Mouse (Mus musculus): ENCODE results near the gene Hoxa13.

Hoxa13 gene

DNA sequence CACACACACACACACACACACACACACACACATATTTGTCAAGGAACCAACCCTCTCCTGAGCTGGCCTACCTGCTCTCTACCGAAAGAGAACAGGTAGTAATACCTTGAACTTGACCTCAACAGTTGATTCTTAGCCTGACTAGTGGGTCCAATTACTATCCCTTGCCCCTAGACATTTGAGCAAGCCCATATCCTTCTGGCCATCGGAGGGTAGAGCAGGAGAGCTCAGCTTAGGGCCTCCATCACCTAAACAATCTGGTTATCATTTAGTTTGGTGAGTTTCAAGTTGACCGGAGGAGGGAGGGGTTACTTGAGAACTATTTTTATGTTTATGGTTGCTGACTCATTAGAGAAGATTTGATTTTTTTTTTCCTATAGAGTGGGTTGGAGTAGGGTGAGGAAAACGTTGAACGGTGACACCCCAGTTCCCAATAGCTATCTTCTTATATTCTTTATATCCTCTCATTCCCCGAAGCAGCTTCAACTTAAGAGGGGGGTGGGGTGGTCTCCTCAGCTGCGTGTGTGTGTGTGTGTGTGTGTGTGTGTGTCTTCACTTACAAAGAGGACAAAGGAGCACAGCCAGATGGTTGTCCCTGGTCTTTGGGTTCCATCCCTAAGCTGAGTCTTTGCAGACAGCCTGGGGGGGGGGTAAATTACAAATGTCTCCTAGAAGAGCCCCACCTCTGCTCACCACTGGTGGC, 9.4 kb downstream of the Hoxa13 start:
- no peak for DNase-seq (ENCODE audit: low read depth, low spot score)

DNA sequence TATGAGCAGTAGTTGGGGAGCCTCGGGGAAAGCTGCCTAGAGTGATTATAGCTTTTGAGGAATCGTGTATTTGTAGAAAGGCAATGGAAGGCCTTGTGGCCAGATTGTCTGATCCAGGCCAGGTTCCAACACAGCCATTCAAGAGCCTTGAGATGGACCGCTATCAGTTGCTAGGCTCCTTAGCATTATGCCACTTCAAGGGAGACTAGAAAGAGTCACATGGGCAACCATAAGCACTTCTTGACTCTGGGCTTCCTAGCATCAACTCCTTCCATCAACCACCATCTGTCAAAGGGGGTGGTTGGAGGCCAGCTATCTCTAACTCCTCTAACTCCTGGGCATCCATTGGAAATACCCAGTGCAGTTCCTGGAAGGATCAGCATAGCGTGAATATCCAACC, 10.9 kb downstream of the Hoxa13 start:
- no peak for DNase-seq (ENCODE audit: low read depth, low spot score)

DNA sequence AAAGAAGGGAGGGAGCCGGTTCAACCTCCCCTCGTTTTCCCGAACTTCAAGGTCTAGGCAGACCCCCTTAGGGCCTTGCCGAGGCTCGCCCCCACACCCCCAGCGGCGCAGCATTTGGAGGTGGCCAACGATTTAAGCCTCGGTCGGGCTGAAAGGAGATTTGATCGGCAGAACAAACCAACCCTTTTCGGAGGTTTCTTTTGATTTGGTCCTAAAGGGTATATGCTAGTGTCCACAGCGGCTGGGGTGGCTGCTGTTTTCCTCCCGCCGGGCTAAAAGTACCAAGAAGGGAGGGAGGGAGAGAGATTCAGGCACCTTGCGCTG, 11.3 kb downstream of the Hoxa13 start:
- no peak for DNase-seq (ENCODE audit: low read depth, low spot score)

DNA sequence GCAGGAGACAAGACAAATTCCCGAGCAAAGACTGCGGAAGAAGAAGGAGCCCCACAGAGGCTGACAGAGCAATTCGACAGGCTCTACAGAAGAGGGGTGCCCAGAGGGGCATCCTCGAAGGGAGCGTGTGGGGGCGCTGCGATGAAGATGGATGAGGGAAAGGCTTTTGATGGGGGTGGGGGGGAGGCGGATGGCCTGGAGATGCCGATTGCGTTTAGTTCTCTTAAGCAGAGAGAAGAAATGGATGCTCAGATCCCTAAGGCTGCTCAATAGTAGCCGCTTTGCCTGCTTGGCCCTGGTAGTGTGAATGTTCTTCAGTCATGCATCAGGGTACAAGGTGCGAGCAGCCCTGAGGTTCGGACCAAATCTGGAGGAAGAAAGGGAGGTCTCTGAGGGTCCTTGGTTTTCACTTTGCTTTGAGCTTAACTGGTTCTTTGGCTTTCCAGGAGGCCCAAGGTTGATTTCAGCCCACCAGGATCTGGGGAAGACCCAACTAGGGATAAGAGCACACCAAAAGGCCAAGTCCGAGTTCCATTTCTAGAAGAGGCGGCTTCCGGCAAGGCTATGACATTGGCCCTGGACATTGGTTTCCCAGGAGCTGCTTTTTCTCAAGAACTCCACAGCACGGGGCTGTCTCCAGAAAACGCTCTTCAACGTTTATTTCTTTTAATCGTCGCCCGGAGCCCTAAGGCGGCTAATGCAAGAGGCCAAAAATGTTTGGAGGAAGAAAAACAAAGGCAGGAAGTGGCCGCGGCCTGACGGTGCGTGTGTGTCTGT, 11.9 kb downstream of the Hoxa13 start:
- DNase-seq (ENCODE audit: low read depth, low spot score) = no peak

DNA sequence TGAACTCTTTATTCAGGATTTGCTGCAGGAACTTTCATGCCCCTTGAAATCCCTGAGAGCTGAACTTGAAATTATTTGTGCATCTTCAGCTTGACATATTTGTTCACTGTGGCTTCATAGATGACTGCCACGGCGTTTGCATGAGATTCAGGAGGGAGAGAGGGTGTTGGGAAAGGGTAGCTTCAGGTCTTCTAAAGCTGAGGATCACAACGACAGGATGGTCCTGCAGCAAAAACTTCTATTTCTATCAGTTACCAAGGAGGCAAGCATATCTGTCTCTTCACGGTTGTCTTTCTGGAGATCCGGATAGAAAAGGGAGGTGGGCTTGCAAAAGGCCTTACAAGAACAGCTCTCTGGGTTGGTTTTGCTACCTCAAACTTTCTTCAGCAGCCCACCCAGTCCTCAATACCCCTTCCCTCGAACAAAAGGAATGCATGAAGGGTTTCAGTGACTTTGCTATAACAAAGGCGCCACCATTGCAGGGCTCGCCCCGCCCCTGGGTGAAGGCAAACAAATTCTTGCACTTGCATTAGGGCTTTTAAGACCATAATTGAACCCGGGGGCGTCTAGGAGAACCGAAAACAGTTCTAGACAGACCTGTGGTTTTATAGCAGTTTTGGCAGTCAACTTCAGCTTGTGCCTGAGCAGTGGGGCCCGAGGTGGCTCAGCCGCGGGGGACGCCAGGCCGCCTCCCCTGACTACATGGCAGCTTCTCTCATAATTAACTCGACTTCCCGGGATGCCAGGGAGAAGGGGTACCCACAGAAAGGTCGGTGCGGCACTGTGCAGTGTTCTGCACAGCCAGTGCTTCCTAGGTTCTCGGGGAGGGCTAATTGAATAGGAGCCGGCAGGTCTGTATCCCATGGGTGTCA, 12.7 kb downstream of the Hoxa13 start:
- no peak for DNase-seq (ENCODE audit: low read depth, low spot score)

DNA sequence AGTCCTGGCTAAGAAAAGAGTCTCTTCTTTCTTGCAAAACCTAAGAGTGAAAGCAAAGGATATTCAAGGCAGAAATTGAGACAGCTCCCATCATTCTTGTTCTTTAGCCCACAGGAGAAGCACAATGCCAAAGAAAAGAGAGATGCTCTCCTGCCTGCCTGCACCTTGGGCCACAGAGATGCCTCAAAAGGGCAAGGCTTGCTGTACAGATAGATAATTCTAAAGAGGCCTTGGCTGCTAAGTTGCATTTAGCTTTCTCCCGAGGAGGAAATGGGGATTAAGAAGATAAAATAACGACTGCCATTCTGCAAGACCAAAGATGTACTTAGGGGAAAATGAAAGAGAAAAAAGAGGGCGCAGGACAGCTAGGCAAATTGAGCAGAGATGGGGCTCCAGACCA, 13.8 kb downstream of the Hoxa13 start:
- no peak for DNase-seq (ENCODE audit: low read depth, low spot score)

DNA sequence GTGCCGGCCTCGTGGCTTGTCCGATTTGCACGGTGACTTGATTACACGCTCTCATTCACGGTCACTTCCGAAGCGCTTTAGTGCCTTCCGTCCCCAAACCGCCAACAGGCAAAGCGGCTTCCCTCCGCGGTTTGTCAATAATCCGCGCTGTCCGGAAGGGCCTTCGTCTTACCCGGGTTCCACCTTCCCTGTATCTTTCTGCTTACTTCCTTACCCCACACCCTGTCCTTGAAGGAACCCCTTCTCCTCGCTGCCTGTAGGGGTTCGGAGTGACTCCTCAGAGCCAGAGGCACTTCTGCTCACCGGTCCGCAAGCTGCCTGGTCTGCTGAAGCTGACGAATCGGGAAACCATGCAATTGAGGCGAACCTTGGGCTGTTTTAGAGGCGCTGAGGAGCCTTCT, 14.3 kb downstream of the Hoxa13 start:
- DNase-seq (ENCODE audit: low read depth, low spot score) = no peak

DNA sequence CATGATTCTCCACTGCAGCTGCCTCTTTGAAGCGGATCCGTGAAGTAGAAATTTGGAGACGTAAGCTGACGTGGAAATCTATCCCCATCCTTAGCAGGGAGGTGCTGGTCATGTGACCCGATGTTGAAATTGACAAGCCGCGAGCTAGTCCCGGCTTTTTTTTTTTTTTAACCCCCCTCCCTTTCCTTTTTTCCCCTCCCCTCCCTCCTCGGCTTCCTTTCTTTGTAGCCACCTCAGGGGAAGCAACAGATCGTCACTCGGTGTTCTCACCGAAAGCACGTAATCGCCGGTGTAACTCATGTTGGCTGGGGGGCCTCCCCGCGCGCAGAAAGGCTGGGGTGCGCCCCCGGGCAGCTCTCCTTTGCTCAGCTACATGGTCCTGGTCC, 14.9 kb downstream of the Hoxa13 start, which contains the start of gene Hoxa11:
Gene Hoxa11, minus strand, starts transcription at position 54 of the 386 bp plus-strand sequence.
- no peak for DNase-seq (ENCODE audit: low read depth, low spot score)

DNA sequence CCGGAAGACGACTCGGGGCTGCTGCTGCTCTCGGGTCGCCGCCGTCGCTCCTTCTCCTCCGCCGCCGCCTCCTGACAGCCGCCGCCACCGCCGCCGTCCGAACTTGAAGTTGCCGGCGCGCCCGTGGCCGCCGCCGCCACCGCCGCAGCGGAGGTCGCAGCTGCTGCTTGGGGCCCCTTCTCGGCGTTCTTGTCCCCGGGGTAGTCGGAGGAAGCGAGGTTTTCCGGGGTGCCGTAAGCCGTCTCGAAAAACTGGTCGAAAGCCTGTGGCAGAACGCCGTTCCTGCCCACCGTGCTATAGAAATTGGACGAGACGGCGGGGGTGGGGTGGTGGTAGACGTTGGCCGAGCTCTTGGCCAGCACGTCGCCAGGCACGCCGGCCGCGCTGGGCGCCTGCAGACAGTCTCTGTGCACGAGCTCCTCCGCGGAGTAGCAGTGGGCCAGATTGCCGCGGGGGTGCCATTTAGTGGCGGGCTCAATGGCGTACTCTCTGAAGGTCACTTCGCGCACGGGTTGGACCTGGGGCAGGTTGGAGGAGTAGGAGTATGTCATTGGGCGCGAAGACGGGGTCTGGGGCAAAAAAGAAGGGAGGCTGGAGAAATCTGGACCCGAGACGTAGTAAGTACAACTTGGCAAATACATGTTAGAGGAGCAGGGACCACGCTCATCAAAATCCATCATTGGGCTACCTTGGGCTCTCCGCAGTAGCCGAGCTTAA, 15.5 kb downstream of the Hoxa13 start:
- DNase-seq (ENCODE audit: low read depth, low spot score) = no peak

DNA sequence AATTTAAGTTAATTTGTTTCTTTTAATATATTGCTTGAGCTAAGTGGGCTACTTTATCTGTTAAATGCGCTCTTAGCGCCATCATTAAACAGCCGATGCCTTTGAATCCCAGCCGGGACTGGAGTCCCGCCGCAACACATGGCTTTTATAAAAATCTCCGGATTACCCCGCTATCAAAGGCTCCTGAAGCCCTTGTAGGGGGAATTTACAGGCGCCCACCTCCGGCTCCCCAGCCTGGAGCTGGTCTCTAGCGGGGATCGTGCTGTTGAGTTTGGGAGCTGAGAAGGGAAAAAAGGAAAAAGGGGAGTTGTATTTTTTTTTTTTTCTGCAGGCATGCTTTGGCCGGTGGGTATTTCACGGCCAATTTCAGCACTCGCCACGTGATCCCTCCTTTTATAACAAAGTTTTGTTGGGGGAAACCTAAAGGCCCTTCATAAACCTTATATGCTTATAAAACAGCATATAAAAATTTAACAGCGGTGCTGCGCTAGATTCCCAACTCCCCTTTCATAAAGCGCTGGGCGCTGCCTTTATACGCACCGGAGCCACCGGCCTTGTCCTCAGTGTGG, 16.1 kb downstream of the Hoxa13 start:
- no peak for DNase-seq (ENCODE audit: low read depth, low spot score)

DNA sequence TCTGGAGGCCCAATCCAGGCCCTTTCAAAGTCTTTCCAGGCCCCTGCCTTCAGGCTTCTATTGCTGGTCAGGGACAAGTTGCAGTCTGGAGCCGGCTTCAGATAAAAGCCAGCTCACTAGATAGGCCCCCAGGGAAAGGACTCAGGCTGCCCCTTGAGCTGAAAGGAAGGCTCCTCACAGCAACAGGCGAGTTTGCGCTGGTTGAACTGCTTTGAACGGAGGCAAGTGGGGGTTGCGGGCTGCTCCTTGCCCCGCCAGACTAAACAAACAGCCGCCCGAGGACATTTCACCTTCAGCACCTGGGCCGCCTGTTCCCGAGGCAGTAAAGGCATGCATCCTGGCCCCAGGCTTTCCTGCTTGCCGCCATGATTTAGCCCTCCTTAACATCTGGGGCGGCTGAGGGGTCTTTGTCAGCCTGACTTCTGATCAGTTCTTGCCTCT, 17.0 kb downstream of the Hoxa13 start:
- DNase-seq (ENCODE audit: low read depth, low spot score) = no peak

DNA sequence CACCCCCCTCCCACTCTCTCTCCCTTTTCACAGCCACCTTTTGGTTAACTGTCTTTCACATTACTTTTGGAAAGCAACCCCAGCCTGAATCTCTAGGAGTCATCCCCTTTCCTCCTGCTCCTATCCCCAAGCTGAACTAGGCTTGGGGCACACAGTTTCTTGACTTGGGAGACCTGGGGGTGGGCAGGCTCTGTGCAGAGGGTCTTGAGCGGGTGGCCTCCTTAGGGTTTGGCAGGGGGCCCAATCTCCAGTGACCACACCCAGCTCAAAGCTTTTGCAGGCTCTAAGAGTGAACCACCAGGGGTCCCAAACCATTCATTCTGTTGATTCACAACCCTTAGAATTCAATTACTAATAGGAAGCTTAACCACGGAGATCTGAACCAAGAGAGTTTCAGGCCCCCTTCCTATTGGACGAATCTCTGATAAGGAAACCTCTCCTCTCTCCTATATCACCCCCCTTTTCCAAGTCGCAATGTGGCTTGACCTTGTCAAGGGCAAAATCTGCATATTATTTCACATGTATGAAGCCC, 17.8 kb downstream of the Hoxa13 start:
- no peak for DNase-seq (ENCODE audit: low read depth, low spot score)

DNA sequence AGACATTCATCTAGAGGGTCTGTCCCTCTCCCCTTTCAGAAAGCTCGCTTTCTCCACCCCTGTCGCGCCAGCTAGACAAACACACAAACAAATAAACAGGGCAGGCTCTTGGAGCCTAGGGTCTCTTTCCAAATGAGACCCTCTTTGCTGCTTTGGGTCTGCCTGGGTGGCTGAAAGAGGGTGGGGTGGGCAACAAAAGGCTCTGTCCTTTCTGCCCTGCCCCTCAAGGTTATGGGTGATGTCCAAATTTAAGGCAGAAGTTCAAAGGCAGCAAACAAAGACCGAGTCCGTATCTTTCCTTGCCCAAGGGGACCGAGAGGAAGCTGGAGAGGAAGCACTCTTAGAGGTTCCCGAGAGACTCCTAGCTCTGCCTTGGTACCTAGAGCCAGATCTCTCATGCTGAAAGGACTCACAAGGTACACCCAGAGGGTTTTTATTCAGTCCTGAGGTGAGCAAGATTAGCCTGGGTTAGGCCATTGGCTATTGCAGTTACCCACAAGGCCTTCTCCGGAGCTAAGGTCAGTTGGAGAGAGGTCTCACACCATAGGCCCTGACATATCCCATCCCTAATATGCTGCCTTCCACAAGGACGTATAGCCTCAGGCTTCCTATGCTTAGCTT, 19.6 kb downstream of the Hoxa13 start:
- DNase-seq (ENCODE audit: low read depth, low spot score) = no peak

DNA sequence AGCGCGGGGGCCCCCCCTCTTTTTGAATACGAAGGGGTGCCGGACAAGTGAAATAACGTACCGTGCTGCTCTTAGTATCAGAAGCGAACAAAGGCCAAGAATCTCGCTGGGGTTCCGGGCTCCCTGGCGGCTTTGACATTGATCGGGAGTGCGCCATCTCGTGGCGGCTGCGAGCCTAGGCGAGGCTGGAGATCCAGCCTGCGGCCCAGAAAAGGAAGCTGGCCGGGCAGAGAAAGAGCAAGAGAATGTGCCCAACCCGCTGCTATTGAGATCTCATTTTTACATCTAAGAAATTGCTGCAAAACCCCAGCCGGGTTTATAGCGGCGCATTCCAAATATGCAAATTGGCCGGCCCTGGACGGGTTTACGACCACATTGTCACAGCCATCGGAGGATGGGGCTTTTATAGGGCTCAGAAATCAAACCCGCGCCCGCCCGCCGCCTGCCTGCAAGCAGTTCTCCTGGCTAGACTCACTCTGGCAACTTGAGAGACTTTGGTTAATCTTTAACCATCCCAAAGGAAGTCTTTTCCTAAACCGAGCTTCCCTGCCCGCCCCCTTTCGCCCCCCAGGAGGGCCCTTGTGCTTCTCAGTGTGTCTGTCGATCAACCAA, 20.2 kb downstream of the Hoxa13 start, which contains the start of gene Hoxa10:
Gene Hoxa10, minus strand, starts transcription at position 466 of the 612 bp plus-strand sequence.
- DNase-seq (ENCODE audit: low read depth, low spot score) = no peak

DNA sequence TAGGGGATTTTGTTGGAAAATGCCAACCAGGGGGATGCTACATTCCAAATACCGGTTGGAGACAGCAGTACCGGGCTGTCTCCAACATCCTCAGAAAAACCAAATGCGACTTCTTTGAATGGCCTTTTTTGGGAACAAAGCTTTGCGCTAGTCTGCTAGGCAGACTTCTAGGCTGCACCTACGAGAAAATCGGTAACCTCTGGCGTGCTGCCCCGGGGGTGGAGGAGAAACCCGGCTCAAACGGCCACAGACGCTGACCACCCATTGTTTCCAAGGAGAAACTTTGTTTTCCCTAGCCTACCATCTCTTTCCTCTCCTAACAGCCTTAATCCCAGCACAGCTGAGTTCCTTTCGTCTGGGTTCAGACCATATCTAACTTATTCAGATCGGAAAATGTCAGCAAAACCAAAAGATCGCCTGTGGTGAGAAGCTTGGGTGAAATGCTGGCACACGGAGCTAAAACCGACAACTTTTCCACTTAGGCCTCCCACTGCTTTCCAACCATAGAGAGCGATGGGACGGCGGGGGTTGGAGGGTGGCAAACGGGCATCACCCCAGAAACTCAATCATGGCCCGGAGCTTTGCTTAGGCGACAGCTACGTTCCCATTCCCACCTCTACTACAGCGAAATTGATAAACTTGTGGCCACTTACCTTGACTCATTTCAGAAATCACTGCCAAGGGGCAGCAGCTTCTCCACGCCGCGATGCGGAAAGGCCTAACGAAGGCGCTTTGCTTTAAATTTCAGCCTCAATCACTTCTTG, 20.9 kb downstream of the Hoxa13 start:
- no peak for DNase-seq (ENCODE audit: low read depth, low spot score)

DNA sequence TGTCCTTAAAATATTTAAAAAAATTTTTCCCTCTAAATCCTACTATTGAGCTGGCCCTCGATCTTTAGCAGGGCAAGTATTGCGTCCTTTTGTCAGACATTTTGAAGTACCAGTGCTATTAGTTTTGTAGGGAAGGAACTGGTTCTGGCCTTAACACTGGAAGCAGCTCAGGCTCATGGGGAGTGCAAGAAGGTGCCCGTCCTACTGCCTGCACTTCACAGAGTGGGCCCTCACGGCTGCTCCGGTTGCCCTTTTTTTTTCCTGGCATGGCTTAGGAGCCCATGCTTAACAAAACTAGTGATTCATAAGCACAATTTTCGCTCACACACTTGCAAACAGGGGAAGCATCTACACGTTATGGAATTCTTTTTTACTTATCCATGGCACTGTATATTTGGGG, 21.7 kb downstream of the Hoxa13 start:
- no peak for DNase-seq (ENCODE audit: low read depth, low spot score)

DNA sequence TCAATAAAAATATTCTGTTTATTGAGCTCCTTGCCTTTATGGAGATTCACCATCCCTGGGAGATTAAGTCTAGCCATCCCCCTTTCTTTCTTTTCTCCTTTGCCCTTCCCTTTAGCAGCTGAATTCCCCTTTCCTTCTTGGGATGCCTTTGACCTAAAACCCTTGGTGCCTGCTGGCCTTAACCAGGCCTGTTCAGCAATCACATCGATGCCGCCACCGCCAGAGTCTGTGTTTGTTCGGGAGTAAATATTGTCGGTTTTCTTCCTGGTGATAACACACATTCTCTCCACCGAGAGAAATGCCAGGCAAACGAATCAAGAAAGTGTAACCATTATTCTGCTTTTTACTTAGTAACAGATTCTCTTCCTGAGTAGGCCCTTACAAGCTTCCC, 22.5 kb downstream of the Hoxa13 start:
- no peak for DNase-seq (ENCODE audit: low read depth, low spot score)

DNA sequence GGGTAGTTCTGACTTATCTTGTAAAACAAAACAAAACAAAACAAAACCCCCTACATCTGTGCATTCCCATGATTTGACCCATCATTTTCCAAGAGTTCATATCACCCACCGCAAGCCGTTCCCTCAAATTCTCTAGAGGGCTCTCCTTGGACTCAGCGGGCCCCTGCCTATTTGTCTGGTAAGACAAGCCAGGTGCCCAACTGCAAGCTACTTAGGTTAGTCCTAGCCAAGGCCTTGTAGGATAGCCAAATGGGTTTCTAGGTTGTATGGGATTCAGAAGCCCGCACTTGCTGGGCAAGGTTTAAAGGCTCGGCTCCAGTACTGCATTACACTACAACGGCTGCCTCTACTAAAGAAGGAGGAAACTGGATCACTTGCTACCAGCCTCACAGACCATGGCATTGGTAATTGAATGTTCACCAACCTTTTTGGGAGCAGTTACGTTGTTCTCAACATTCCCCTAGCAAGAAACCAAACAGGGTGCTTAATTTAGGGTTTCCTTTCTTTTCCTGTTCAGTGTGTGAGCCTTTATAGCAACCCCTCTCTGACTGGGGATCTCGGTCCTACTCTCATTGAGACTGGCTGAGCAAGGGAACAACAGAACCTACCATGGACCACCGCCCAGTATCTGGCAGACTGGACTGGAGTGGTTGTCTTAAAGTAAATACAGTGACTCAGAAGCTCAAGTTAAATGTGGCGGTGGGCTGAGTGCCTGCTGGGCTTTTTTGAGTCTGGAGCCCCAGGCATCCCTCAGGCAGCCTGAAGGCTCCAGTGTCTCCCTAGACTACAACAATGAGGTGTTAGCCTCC, 23.1 kb downstream of the Hoxa13 start:
- no peak for DNase-seq (ENCODE audit: low read depth, low spot score)

DNA sequence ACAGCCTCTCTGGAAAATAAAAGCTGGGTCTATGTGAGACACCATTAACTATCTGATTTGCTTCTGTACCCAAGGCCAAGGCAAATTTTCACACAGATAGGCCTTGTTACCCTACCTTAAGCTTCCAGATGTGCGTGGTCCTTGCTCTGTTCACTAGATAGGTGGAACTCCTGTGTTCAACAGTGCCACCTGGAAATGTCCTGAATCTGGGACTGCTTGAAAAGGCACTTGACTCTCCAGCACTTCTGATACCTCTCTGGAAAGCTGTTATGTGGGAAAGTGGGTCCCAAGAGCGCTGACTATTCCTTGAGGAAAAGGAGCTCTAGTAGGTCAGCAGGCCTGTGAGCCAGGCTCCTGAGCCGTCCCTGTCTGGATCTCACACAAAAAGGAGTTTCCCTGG, 23.9 kb downstream of the Hoxa13 start:
- DNase-seq (ENCODE audit: low read depth, low spot score) = no peak
